Mouse (Mus musculus): ENCODE measurements around the gene Dop1a. TPM values are rescaled to one million over a fixed set of nuclear protein-coding genes. Genes with fewer than 3 reads are reported as not detected.

Dop1a gene
- 23.8 and 24.8 TPM in 2 replicates for polyA plus RNA-seq (2016; fragmentation: Nextera tagmentation; extraction: Ambion mirVana)

- H3K9ac ChIP-seq = peak within 1 kb of the TSS; percentile 92
- peaks cover 5% of the 10 kb centered on the region; the same call in 1 of the 2 replicates for H3K27me3 ChIP-seq
- peak within 1 kb of the TSS; percentile 94 for H3K4me3 ChIP-seq
- H3K9me3 ChIP-seq (replicated peaks) = no peaks in the 10 kb centered on the region
- H3K4me2 ChIP-seq (replicated peaks) = peak within 1 kb of the TSS; percentile 81
- peaks cover 5% of the 10 kb centered on the region; the same call in 1 of the 2 replicates for H3K4me1 ChIP-seq
- no peaks in the 10 kb centered on the region for H3K36me3 ChIP-seq
- H3K27ac ChIP-seq = peak within 1 kb of the TSS; percentile 83
- WGBS = under 1% methylated on average over 88 of the region's 93 CpGs
- ATAC-seq (ENCODE audit: low FRiP score) = peak; percentile 94
Observed at GRCm38 (mm10) chr9:86466990-86467870, at the start of gene Dop1a. TSS of gene Dop1a (plus strand) at chr9:86467154.

- H3K4me3 ChIP-seq = no peak overlapping the region
- 100% methylated on average over 1 of the region's 1 CpGs for WGBS
- H3K9me3 ChIP-seq (replicated peaks) = no peaks in the 10 kb centered on the region
- no peak overlapping the region for H3K27ac ChIP-seq
- no peak overlapping the region for H3K4me2 ChIP-seq (replicated peaks)
- no peak for ATAC-seq (ENCODE audit: low FRiP score)
- H3K27me3 ChIP-seq = no peaks in the 10 kb centered on the region
- H3K4me1 ChIP-seq = no peaks in the 10 kb centered on the region
- no peak overlapping the region for H3K9ac ChIP-seq
- no peaks in the 10 kb centered on the region for H3K36me3 ChIP-seq
Observed at GRCm38 (mm10) chr9:86417971-86418370, 49.0 kb upstream of the Dop1a start.

GRCm38 (mm10) chr9:86419366-86419765 is 47.6 kb upstream of the Dop1a start:
- no peak for ATAC-seq (ENCODE audit: low FRiP score)
- Histone ChIP-seq H3K4me3 (no peak overlapping the region), H3K27me3 (no peaks in the 10 kb centered on the region), H3K36me3 (no peaks in the 10 kb centered on the region), H3K9ac (no peak overlapping the region), H3K27ac (no peak overlapping the region), H3K4me2 (replicated peaks) (no peak overlapping the region), H3K9me3 (replicated peaks) (no peaks in the 10 kb centered on the region), H3K4me1 (no peaks in the 10 kb centered on the region)
- WGBS = 84% methylated on average over 6 of the region's 6 CpGs

- no peak overlapping the region for H3K4me2 ChIP-seq (replicated peaks)
- no peak for ATAC-seq (ENCODE audit: low FRiP score)
Observed at GRCm38 (mm10) chr9:86423331-86423730, 43.6 kb upstream of the Dop1a start.

GRCm38 (mm10) chr9:86435510-86435909 is 31.4 kb upstream of the Dop1a start:
- 95% methylated on average over 3 of the region's 3 CpGs for WGBS

More at GRCm38 (mm10) chr9:86423331-86423730, 43.6 kb upstream of the Dop1a start:
- Histone ChIP-seq H3K4me1 (no peaks in the 10 kb centered on the region), H3K36me3 (no peaks in the 10 kb centered on the region), H3K9ac (no peak overlapping the region), H3K27ac (no peak overlapping the region), H3K9me3 (replicated peaks) (no peaks in the 10 kb centered on the region), H3K27me3 (no peaks in the 10 kb centered on the region), H3K4me3 (no peak overlapping the region)
- 91% methylated on average over 4 of the region's 4 CpGs for WGBS

GRCm38 (mm10) chr9:86436608-86437007 is 30.3 kb upstream of the Dop1a start:
- no peak overlapping the region for H3K9ac ChIP-seq
- no peak overlapping the region for H3K4me2 ChIP-seq (replicated peaks)
- H3K36me3 ChIP-seq = no peaks in the 10 kb centered on the region
- H3K9me3 ChIP-seq (replicated peaks) = no peaks in the 10 kb centered on the region
- no peak overlapping the region for H3K27ac ChIP-seq
- H3K27me3 ChIP-seq = no peaks in the 10 kb centered on the region
- ATAC-seq (ENCODE audit: low FRiP score) = no peak
- no peak overlapping the region for H3K4me3 ChIP-seq
- no peaks in the 10 kb centered on the region for H3K4me1 ChIP-seq
- WGBS = 96% methylated on average over 8 of the region's 8 CpGs

More at GRCm38 (mm10) chr9:86435510-86435909, 31.4 kb upstream of the Dop1a start:
- H3K27me3 ChIP-seq = no peaks in the 10 kb centered on the region
- no peak for ATAC-seq (ENCODE audit: low FRiP score)
- H3K9ac ChIP-seq = no peak overlapping the region
- H3K9me3 ChIP-seq (replicated peaks) = no peaks in the 10 kb centered on the region
- no peaks in the 10 kb centered on the region for H3K36me3 ChIP-seq
- no peak overlapping the region for H3K4me3 ChIP-seq
- H3K4me2 ChIP-seq (replicated peaks) = no peak overlapping the region
- H3K4me1 ChIP-seq = no peaks in the 10 kb centered on the region
- no peak overlapping the region for H3K27ac ChIP-seq

- ATAC-seq (ENCODE audit: low FRiP score) = 0 out of 2 replicates have a peak, but pooled peaks have one; percentile 46
- 68% methylated on average over 11 of the region's 11 CpGs for WGBS
Observed at GRCm38 (mm10) chr9:86438337-86439009, 28.5 kb upstream of the Dop1a start.

GRCm38 (mm10) chr9:86442248-86442647 is 24.7 kb upstream of the Dop1a start:
- no peak overlapping the region for H3K9ac ChIP-seq
- H3K9me3 ChIP-seq (replicated peaks) = no peaks in the 10 kb centered on the region
- no peak for ATAC-seq (ENCODE audit: low FRiP score)
- no peaks in the 10 kb centered on the region for H3K4me1 ChIP-seq
- no peak overlapping the region for H3K4me3 ChIP-seq
- no peak overlapping the region for H3K27ac ChIP-seq
- no peaks in the 10 kb centered on the region for H3K27me3 ChIP-seq
- H3K4me2 ChIP-seq (replicated peaks) = no peak overlapping the region
- WGBS = 83% methylated on average over 4 of the region's 4 CpGs
- H3K36me3 ChIP-seq = 0 out of 2 replicates have a peak, but pooled peaks cover 3% of the 10 kb centered on the region

More at GRCm38 (mm10) chr9:86438337-86439009, 28.5 kb upstream of the Dop1a start:
- no peaks in the 10 kb centered on the region for H3K9me3 ChIP-seq (replicated peaks)
- no peaks in the 10 kb centered on the region for H3K36me3 ChIP-seq
- no peak overlapping the region for H3K4me2 ChIP-seq (replicated peaks)
- no peak overlapping the region for H3K27ac ChIP-seq
- no peak overlapping the region for H3K9ac ChIP-seq
- no peak overlapping the region for H3K4me3 ChIP-seq
- H3K27me3 ChIP-seq = no peaks in the 10 kb centered on the region
- no peaks in the 10 kb centered on the region for H3K4me1 ChIP-seq

- no peaks in the 10 kb centered on the region; the same call in 1 of the 2 replicates for H3K27me3 ChIP-seq
- 88% methylated on average over 7 of the region's 7 CpGs for WGBS
- H3K4me3 ChIP-seq = no peak overlapping the region
- 0 out of 2 replicates have a peak, but pooled peaks cover 3% of the 10 kb centered on the region for H3K36me3 ChIP-seq
- ATAC-seq (ENCODE audit: low FRiP score) = no peak
- no peak overlapping the region for H3K9ac ChIP-seq
- no peak overlapping the region for H3K27ac ChIP-seq
- no peaks in the 10 kb centered on the region for H3K9me3 ChIP-seq (replicated peaks)
- H3K4me2 ChIP-seq (replicated peaks) = no peak overlapping the region
- 0 out of 2 replicates have a peak, but pooled peaks cover 6% of the 10 kb centered on the region for H3K4me1 ChIP-seq
Observed at GRCm38 (mm10) chr9:86446847-86447246, 20.1 kb upstream of the Dop1a start.

GRCm38 (mm10) chr9:86447431-86447830 is 19.5 kb upstream of the Dop1a start:
- no peaks in the 10 kb centered on the region; the same call in 1 of the 2 replicates for H3K27me3 ChIP-seq
- H3K27ac ChIP-seq = no peak overlapping the region
- H3K4me2 ChIP-seq (replicated peaks) = no peak overlapping the region
- WGBS = 89% methylated on average over 8 of the region's 8 CpGs
- no peaks in the 10 kb centered on the region for H3K9me3 ChIP-seq (replicated peaks)
- H3K4me3 ChIP-seq = no peak overlapping the region
- no peak overlapping the region for H3K9ac ChIP-seq
- H3K4me1 ChIP-seq = 0 out of 2 replicates have a peak, but pooled peaks cover 6% of the 10 kb centered on the region
- no peak for ATAC-seq (ENCODE audit: low FRiP score)
- H3K36me3 ChIP-seq = 0 out of 2 replicates have a peak, but pooled peaks cover 3% of the 10 kb centered on the region

GRCm38 (mm10) chr9:86449581-86449980 is 17.4 kb upstream of the Dop1a start:
- Histone ChIP-seq H3K27me3 (no peaks in the 10 kb centered on the region; the same call in 1 of the 2 replicates), H3K4me3 (no peak overlapping the region), H3K9me3 (replicated peaks) (no peaks in the 10 kb centered on the region), H3K27ac (no peak overlapping the region), H3K36me3 (0 out of 2 replicates have a peak, but pooled peaks cover 3% of the 10 kb centered on the region), H3K4me1 (0 out of 2 replicates have a peak, but pooled peaks cover 6% of the 10 kb centered on the region), H3K4me2 (replicated peaks) (no peak overlapping the region), H3K9ac (no peak overlapping the region)
- peak; percentile 55 for ATAC-seq (ENCODE audit: low FRiP score)
- WGBS = 5% methylated on average over 11 of the region's 11 CpGs

GRCm38 (mm10) chr9:86451094-86451493 is 15.9 kb upstream of the Dop1a start:
- Histone ChIP-seq H3K4me3 (no peak overlapping the region), H3K9me3 (replicated peaks) (no peaks in the 10 kb centered on the region), H3K4me2 (replicated peaks) (0 out of 2 replicates have a peak overlapping the region, but pooled peaks have one; percentile 43), H3K27ac (no peak overlapping the region), H3K9ac (no peak overlapping the region), H3K4me1 (0 out of 2 replicates have a peak, but pooled peaks cover 6% of the 10 kb centered on the region), H3K36me3 (no peaks in the 10 kb centered on the region), H3K27me3 (no peaks in the 10 kb centered on the region; the same call in 1 of the 2 replicates)
- ATAC-seq (ENCODE audit: low FRiP score) = peak; percentile 58
- WGBS = 43% methylated on average over 6 of the region's 6 CpGs

Measured in hindbrain, embryonic 12.5 days (tissue).